Mouse (Mus musculus) MEL (cell line): ENCODE results near the gene Olfr642. TPM values are rescaled to one million over a fixed set of nuclear protein-coding genes. Genes with fewer than 3 reads are reported as not detected.

ENCODE experiments used
- DNase-seq: peaks from one replicate; pipeline ENCODE4 v3.0.0; 2011; ENCODE audit warnings: low read depth, low spot score
- H3K27ac ChIP-seq: 2 replicates; pipeline ENCODE4 v1.5.1; 2012; ENCODE audit warnings: low read depth, mild to moderate bottlenecking, control low read depth, low read length, moderate library complexity; ENCODE audit not compliant: control insufficient read depth
- H3K27me3 ChIP-seq, 2 experiments: fragments of 150-350 bp in 1 of 2; sonication (generic) in 1 of 2; 2 replicates each; pipeline ENCODE4 v1.6.1; 2012; ENCODE audit warnings: low read length in 2 of 2, mild to moderate bottlenecking in 2 of 2, improper control_type of control experiment in 1 of 2, moderate library complexity in 1 of 2; ENCODE audit not compliant: insufficient read depth in 2 of 2, control insufficient read depth in 1 of 2
- H3K36me3 ChIP-seq, 2 experiments: 2 replicates each; pipeline ENCODE4 v1.6.1; 2012 to 2014; ENCODE audit warnings: low read length in 2 of 2, improper control_type of control experiment in 1 of 2, inconsistent platforms in 1 of 2, mild to moderate bottlenecking in 1 of 2; ENCODE audit not compliant: insufficient read depth in 2 of 2, control insufficient read depth in 1 of 2
- H3K4me1 ChIP-seq, 2 experiments: fragments of 150-350 bp in 1 of 2; sonication (generic) in 1 of 2; 2 replicates each; pipeline ENCODE4 v1.6.1; 2012; ENCODE audit warnings: low read length in 2 of 2, improper control_type of control experiment in 1 of 2, mild to moderate bottlenecking in 1 of 2; ENCODE audit not compliant: insufficient read depth in 2 of 2, control insufficient read depth in 1 of 2
- H3K4me3 ChIP-seq, 2 experiments: fragments of 150-350 bp in 1 of 2; sonication (generic) in 1 of 2; 2 replicates each; pipeline ENCODE4 v1.5.1; 2012; ENCODE audit warnings: low read depth in 2 of 2, low read length in 2 of 2, mild to moderate bottlenecking in 2 of 2, moderate library complexity in 2 of 2, control low read depth in 1 of 2, improper control_type of control experiment in 1 of 2; ENCODE audit not compliant: control insufficient read depth in 1 of 2, insufficient read depth in 1 of 2
- H3K79me2 ChIP-seq: 2 replicates; pipeline ENCODE4 v1.6.1; 2012; ENCODE audit warnings: mild to moderate bottlenecking, low read length, moderate library complexity; ENCODE audit not compliant: control insufficient read depth, poor library complexity, insufficient read depth
- H3K9ac ChIP-seq: 2 replicates; pipeline ENCODE4 v1.6.1; 2012; ENCODE audit warnings: low read depth, mild to moderate bottlenecking, control low read depth, low read length, moderate library complexity; ENCODE audit not compliant: control insufficient read depth, poor library complexity, severe bottlenecking
- H3K9me3 ChIP-seq: fragments of 150-350 bp; sonication (generic); replicated peaks from 2 replicates; pipeline ENCODE4 v1.6.1; 2012; ENCODE audit warnings: mild to moderate bottlenecking, low read length, improper control_type of control experiment, moderate library complexity; ENCODE audit not compliant: insufficient read depth
- BHLHE40 ChIP-seq: IDR thresholded peaks from 2 replicates; pipeline ENCODE4 v1.6.1; 2012; ENCODE audit warnings: low read depth, mild to moderate bottlenecking, inconsistent platforms, low read length, improper control_type of control experiment, borderline replicate concordance
- CHD2 ChIP-seq: IDR thresholded peaks from 2 replicates; pipeline ENCODE4 v1.6.1; 2011; ENCODE audit warnings: low read length, improper control_type of control experiment
- ELF1 ChIP-seq: IDR thresholded peaks from 2 replicates; pipeline ENCODE4 v1.6.1; 2014; ENCODE audit warnings: low read depth, mild to moderate bottlenecking, inconsistent platforms, low read length, improper control_type of control experiment, moderate library complexity
- EP300 ChIP-seq, 2 experiments: IDR thresholded peaks; 2 replicates each; pipeline ENCODE4 v1.6.1; 2011; ENCODE audit warnings: improper control_type of control experiment in 2 of 2, low read length in 2 of 2, low read depth in 1 of 2, mild to moderate bottlenecking in 1 of 2
- ETS1 ChIP-seq: IDR thresholded peaks from 2 replicates; pipeline ENCODE4 v1.6.1; 2012; ENCODE audit warnings: low read depth, mild to moderate bottlenecking, inconsistent platforms, low read length, improper control_type of control experiment, moderate library complexity
- GATA1 ChIP-seq: IDR thresholded peaks from 2 replicates; pipeline ENCODE4 v1.6.1; 2011; ENCODE audit warnings: low read depth, low read length, improper control_type of control experiment
- MAFK ChIP-seq: IDR thresholded peaks from 2 replicates; pipeline ENCODE4 v1.6.1; 2011; ENCODE audit warnings: low read depth, mild to moderate bottlenecking, low read length, improper control_type of control experiment, borderline replicate concordance
- MAX ChIP-seq: IDR thresholded peaks from 2 replicates; pipeline ENCODE4 v1.6.1; 2011; ENCODE audit warnings: low read length, improper control_type of control experiment
- MAZ ChIP-seq: IDR thresholded peaks from 2 replicates; pipeline ENCODE4 v1.6.1; 2012; ENCODE audit warnings: low read depth, mild to moderate bottlenecking, inconsistent platforms, low read length, improper control_type of control experiment
- MYC ChIP-seq: IDR thresholded peaks from 2 replicates; pipeline ENCODE4 v1.6.1; 2011; ENCODE audit warnings: low read depth, mild to moderate bottlenecking, low read length, improper control_type of control experiment, moderate library complexity
- NELFE ChIP-seq: IDR thresholded peaks from 2 replicates; pipeline ENCODE4 v1.6.1; 2011; ENCODE audit warnings: low read depth, low read length, improper control_type of control experiment
- NRF1 ChIP-seq: IDR thresholded peaks from 2 replicates; pipeline ENCODE4 v1.6.1; 2014; ENCODE audit warnings: low read depth, mild to moderate bottlenecking, inconsistent platforms, low read length, improper control_type of control experiment, moderate library complexity; ENCODE audit not compliant: poor library complexity, insufficient read depth, severe bottlenecking
- POLR2AphosphoS2 ChIP-seq: IDR thresholded peaks from 2 replicates; pipeline ENCODE4 v1.6.1; 2011; ENCODE audit warnings: low read length, improper control_type of control experiment
- POLR2AphosphoS5 ChIP-seq: IDR thresholded peaks from 2 replicates; pipeline ENCODE4 v1.6.1; 2012; ENCODE audit warnings: low read depth, borderline replicate concordance, mild to moderate bottlenecking, inconsistent platforms, low read length, moderate library complexity, mixed read lengths
- RAD21 ChIP-seq: IDR thresholded peaks from 2 replicates; pipeline ENCODE4 v1.6.1; 2011; ENCODE audit warnings: mild to moderate bottlenecking, low read depth, low read length, improper control_type of control experiment
- RCOR1 ChIP-seq: IDR thresholded peaks from 2 replicates; pipeline ENCODE4 v1.6.1; 2012; ENCODE audit warnings: low read depth, mild to moderate bottlenecking, inconsistent platforms, low read length, improper control_type of control experiment
- TAL1 ChIP-seq: IDR thresholded peaks from 2 replicates; pipeline ENCODE4 v1.6.1; 2012; ENCODE audit warnings: mild to moderate bottlenecking, inconsistent platforms, low read length, moderate library complexity, mixed read lengths
- TBP ChIP-seq: IDR thresholded peaks from 2 replicates; pipeline ENCODE4 v1.8.0; 2011; ENCODE audit warnings: low read depth, low read length, improper control_type of control experiment
- ZC3H11A ChIP-seq: IDR thresholded peaks from 2 replicates; pipeline ENCODE4 v1.6.1; 2012; ENCODE audit warnings: low read depth, mild to moderate bottlenecking, inconsistent platforms, low read length, improper control_type of control experiment
- ZKSCAN1 ChIP-seq: IDR thresholded peaks from 2 replicates; pipeline ENCODE4 v1.6.1; 2012; ENCODE audit warnings: low read depth, mild to moderate bottlenecking, inconsistent platforms, low read length, improper control_type of control experiment, moderate library complexity
- ZMIZ1 ChIP-seq: IDR thresholded peaks from 2 replicates; pipeline ENCODE4 v1.6.1; 2012; ENCODE audit warnings: low read depth, mild to moderate bottlenecking, inconsistent platforms, low read length, improper control_type of control experiment, moderate library complexity
- ZNF384 ChIP-seq: IDR thresholded peaks from 2 replicates; pipeline ENCODE4 v1.6.1; 2012; ENCODE audit warnings: low read depth, mild to moderate bottlenecking, inconsistent platforms, low read length, improper control_type of control experiment
- polyA plus RNA-seq, 2 experiments: library from polyadenylated mRNA; stranded (reverse) in 1 of 2; unstranded in 1 of 2; fragments of >175 nt in 1 of 2; fragments of >200 nt in 1 of 2; gene quantifications; 2 replicates each; pipeline versions ENCODE4 v1.2.1 to v1.2.4; 2012; ENCODE audit warnings: low replicate concordance in 2 of 2, low read depth in 1 of 2; ENCODE audit not compliant: insufficient read length in 2 of 2, insufficient read depth in 1 of 2, missing spikeins in 1 of 2
- total RNA-seq: library from RNA; depleted of rRNA; stranded (reverse); fragments of 300-350 nt; gene quantifications from 2 replicates; pipeline ENCODE4 v1.2.3, GENCODE M21; 2012

The Olfr642 gene
- total and polyA plus RNA-seq, 3 experiments, result not detected

DNA sequence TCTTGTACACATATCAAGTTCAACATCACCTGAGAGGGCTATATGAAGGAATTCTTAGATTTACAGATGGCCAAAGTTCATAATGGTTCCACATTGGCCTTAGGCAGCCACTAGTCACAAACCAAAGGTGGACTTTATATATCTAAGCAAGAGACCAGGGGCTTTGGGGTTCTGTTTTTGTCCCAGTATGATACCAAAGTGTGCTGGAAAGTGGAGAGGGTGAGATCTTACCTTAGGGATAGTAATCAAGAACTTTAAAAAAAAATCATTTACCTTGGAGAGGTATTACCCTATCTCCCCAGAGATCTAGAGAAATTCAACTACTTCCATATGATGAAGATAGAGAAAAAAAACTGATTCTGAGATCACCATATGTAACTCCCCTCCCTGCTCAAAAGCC lies 35.3 kb downstream of the Olfr642 start, which contains the start of gene Olfr639:
Gene Olfr639, minus strand, starts transcription at position 101 of the 400 bp plus-strand sequence.
- Histone ChIP-seq H3K36me3 (no peaks in the 10 kb centered on the region), H3K9me3 (no peaks in the 10 kb centered on the region), H3K27ac (no peak within 1 kb of the TSS), H3K27me3 (no peaks in the 10 kb centered on the region), H3K9ac (no peak within 1 kb of the TSS), H3K4me1 (no peaks in the 10 kb centered on the region), H3K4me3 (no peak within 1 kb of the TSS), H3K79me2 (no peaks in the 10 kb centered on the region)
- no peak for DNase-seq
- no peak for TF ChIP-seq NRF1
- no peak for TF ChIP-seq ZMIZ1
- no peak for TF ChIP-seq RAD21
- no peak for TF ChIP-seq MAFK
- no peak for TF ChIP-seq TAL1
- no peak for TF ChIP-seq ZKSCAN1
- no peak for TF ChIP-seq MAZ
- TF ChIP-seq BHLHE40, result no peak
- TF ChIP-seq ZC3H11A, result no peak
- no peak for TF ChIP-seq ZNF384
- TF ChIP-seq MAX, result no peak

- H3K9ac ChIP-seq, result no peak overlapping the region
- TF ChIP-seq NELFE (no peak), ZKSCAN1 (no peak), TBP (no peak), ELF1 (no peak), POLR2AphosphoS2 (no peak), CHD2 (no peak), MAX (no peak), POLR2AphosphoS5 (no peak), RCOR1 (no peak), GATA1 (no peak), EP300 (IDR thresholded peaks at IDR 0.05; ENCODE audit: low read depth in 1 of 2, low read length in 2 of 2) (no peak), ETS1 (no peak), BHLHE40 (no peak), ZC3H11A (no peak), NRF1 (no peak), MYC (no peak)
- no peak for DNase-seq
Observed at GRCm38 (mm10) chr7:103999124-103999523, 53.3 kb downstream of the Olfr642 start.

More at GRCm38 (mm10) chr7:103999124-103999523, 53.3 kb downstream of the Olfr642 start:
- Histone ChIP-seq H3K4me1 (no peaks in the 10 kb centered on the region), H3K27ac (no peak overlapping the region), H3K9me3 (no peaks in the 10 kb centered on the region), H3K79me2 (no peaks in the 10 kb centered on the region), H3K4me3 (no peak overlapping the region), H3K36me3 (no peaks in the 10 kb centered on the region), H3K27me3 (no peaks in the 10 kb centered on the region)
